Mouse (Mus musculus) forebrain, embryonic 10.5 days (tissue): ENCODE measurements around the gene Rtl4. TPM values are rescaled to one million over a fixed set of nuclear protein-coding genes. Genes with fewer than 3 reads are reported as not detected.

Source experiments
- DNase-seq: peaks from one replicate; pipeline ENCODE4 v3.0.0-alpha.2; 2017; ENCODE audit warnings: low spot score; ENCODE audit errors: extremely low spot score
- H3K27ac ChIP-seq: fragments of 300-500 bp; sonication (generic); 2 replicates; pipeline ENCODE4 v1.5.1; 2016; ENCODE audit warnings: mild to moderate bottlenecking
- H3K27me3 ChIP-seq: fragments of 300-500 bp; sonication (generic); 2 replicates; pipeline ENCODE4 v1.6.1; 2016; ENCODE audit warnings: mild to moderate bottlenecking; ENCODE audit not compliant: poor library complexity, severe bottlenecking
- H3K36me3 ChIP-seq: fragments of 300-500 bp; sonication (generic); replicated peaks from 2 replicates; pipeline ENCODE4 v1.6.1; 2016; ENCODE audit warnings: mild to moderate bottlenecking, moderate library complexity
- H3K4me1 ChIP-seq: fragments of 300-500 bp; sonication (generic); 2 replicates; pipeline ENCODE4 v1.6.1; 2016
- H3K4me3 ChIP-seq: fragments of 300-500 bp; sonication (generic); 2 replicates; pipeline ENCODE4 v1.5.1; 2016; ENCODE audit warnings: mild to moderate bottlenecking, moderate library complexity
- H3K9me3 ChIP-seq: fragments of 300-500 bp; sonication (generic); 2 replicates; pipeline ENCODE4 v1.6.1; 2016; ENCODE audit warnings: mild to moderate bottlenecking, moderate library complexity
- WGBS: fragments of 180-500 bp; shearing (Covaris S2); methylation state at CpG from one replicate; pipeline ENCODE4 v1.1.7; 2016; 5-methylcytosine and 5-hydroxymethylcytosine counted together
- polyA plus RNA-seq: library from polyadenylated mRNA; unstranded; fragments of >200 nt; fragmentation: Nextera tagmentation; extraction: Ambion mirVana; gene quantifications from 2 replicates; pipeline ENCODE4 v1.2.1, GENCODE M21; 2016

Rtl4 gene
- 0.09 and 0.11 TPM in 2 replicates for polyA plus RNA-seq

GRCm38 (mm10) chrX:144688207-144689118 is at the start of gene Rtl4:
Gene Rtl4 (plus strand): TSS chrX:144688907.
- WGBS, result 26% methylated on average over 19 of the region's 31 CpGs
- H3K27ac ChIP-seq, result no peak within 1 kb of the TSS
- H3K27me3 ChIP-seq, result peaks cover 80% of the 10 kb centered on the region
- 0 out of 2 replicates have a peak, but pooled peaks cover 4% of the 10 kb centered on the region for H3K4me1 ChIP-seq
- peak; percentile 14 for DNase-seq
- H3K9me3 ChIP-seq, result no peaks in the 10 kb centered on the region
- no peaks in the 10 kb centered on the region for H3K36me3 ChIP-seq
- peak within 1 kb of the TSS; percentile 56 for H3K4me3 ChIP-seq

- no peaks in the 10 kb centered on the region for H3K9me3 ChIP-seq
- H3K27ac ChIP-seq, result no peak overlapping the region
- no peaks in the 10 kb centered on the region for H3K36me3 ChIP-seq
- H3K4me1 ChIP-seq, result no peaks in the 10 kb centered on the region
- H3K27me3 ChIP-seq, result 0 out of 2 replicates have a peak, but pooled peaks cover 9% of the 10 kb centered on the region
- no peak for DNase-seq
- WGBS, result 70% methylated on average over 3 of the region's 3 CpGs
- no peak overlapping the region for H3K4me3 ChIP-seq
Measured at GRCm38 (mm10) chrX:144644756-144645155, 44.0 kb upstream of the Rtl4 start.

- DNase-seq, result no peak
- no peak overlapping the region for H3K4me3 ChIP-seq
- no peaks in the 10 kb centered on the region for H3K36me3 ChIP-seq
- H3K9me3 ChIP-seq, result no peaks in the 10 kb centered on the region
- no peak overlapping the region for H3K27ac ChIP-seq
- no peaks in the 10 kb centered on the region for H3K4me1 ChIP-seq
- 38% methylated on average over 1 of the region's 1 CpGs for WGBS
- peaks cover 15% of the 10 kb centered on the region; the same call in 1 of the 2 replicates for H3K27me3 ChIP-seq
Measured at GRCm38 (mm10) chrX:144645394-144645793, 43.3 kb upstream of the Rtl4 start.

- Histone ChIP-seq H3K36me3 (no peaks in the 10 kb centered on the region), H3K27ac (no peak overlapping the region), H3K4me3 (no peak overlapping the region), H3K9me3 (no peaks in the 10 kb centered on the region), H3K27me3 (peaks cover 24% of the 10 kb centered on the region), H3K4me1 (no peaks in the 10 kb centered on the region)
- 79% methylated on average over 2 of the region's 2 CpGs for WGBS
- no peak for DNase-seq
Measured at GRCm38 (mm10) chrX:144652196-144652595, 36.5 kb upstream of the Rtl4 start.

GRCm38 (mm10) chrX:144687742-144688141 is 965 bp upstream of the Rtl4 start:
- peak; percentile 14 for DNase-seq

GRCm38 (mm10) chrX:144688142-144688206 is 733 bp upstream of the Rtl4 start, which contains the start of gene Trpc5:
Gene Trpc5 (minus strand): TSS chrX:144688180.
- whole genome bisulfite sequencing, result 14% methylated on average over 1 of the region's 1 CpGs
- H3K4me1 ChIP-seq, result 0 out of 2 replicates have a peak, but pooled peaks cover 4% of the 10 kb centered on the region
- H3K4me3 ChIP-seq, result peak within 1 kb of the TSS; percentile 56
- H3K27me3 ChIP-seq, result peaks cover 80% of the 10 kb centered on the region
- no peaks in the 10 kb centered on the region for H3K9me3 ChIP-seq
- no peaks in the 10 kb centered on the region for H3K36me3 ChIP-seq
- no peak within 1 kb of the TSS for H3K27ac ChIP-seq
- DNase-seq, result no peak

More at GRCm38 (mm10) chrX:144687742-144688141, 965 bp upstream of the Rtl4 start:
- Histone ChIP-seq H3K4me1 (0 out of 2 replicates have a peak, but pooled peaks cover 4% of the 10 kb centered on the region), H3K36me3 (no peaks in the 10 kb centered on the region), H3K9me3 (no peaks in the 10 kb centered on the region), H3K4me3 (peak overlapping the region; percentile 56), H3K27ac (no peak overlapping the region), H3K27me3 (peaks cover 80% of the 10 kb centered on the region)
- 23% methylated on average over 20 of the region's 20 CpGs for WGBS

GRCm38 (mm10) chrX:144689119-144689858 is 582 bp downstream of the Rtl4 start:
- H3K27me3 ChIP-seq, result peaks cover 74% of the 10 kb centered on the region
- 16% methylated on average over 21 of the region's 21 CpGs for WGBS
- no peaks in the 10 kb centered on the region for H3K36me3 ChIP-seq
- H3K4me3 ChIP-seq, result peak overlapping the region; percentile 56
- peak; percentile 16 for DNase-seq
- 0 out of 2 replicates have a peak, but pooled peaks cover 4% of the 10 kb centered on the region for H3K4me1 ChIP-seq
- no peak overlapping the region for H3K27ac ChIP-seq
- no peaks in the 10 kb centered on the region for H3K9me3 ChIP-seq

GRCm38 (mm10) chrX:144689859-144690181 is 1.1 kb downstream of the Rtl4 start:
- Histone ChIP-seq H3K27me3 (peaks cover 68% of the 10 kb centered on the region), H3K4me1 (0 out of 2 replicates have a peak, but pooled peaks cover 4% of the 10 kb centered on the region), H3K27ac (no peak overlapping the region), H3K9me3 (no peaks in the 10 kb centered on the region), H3K4me3 (peak overlapping the region; percentile 56), H3K36me3 (no peaks in the 10 kb centered on the region)
- WGBS, result 17% methylated on average over 7 of the region's 7 CpGs
- DNase-seq, result peak; percentile 14

GRCm38 (mm10) chrX:144716330-144716729 is 27.6 kb downstream of the Rtl4 start:
- Histone ChIP-seq H3K4me1 (no peaks in the 10 kb centered on the region), H3K27ac (no peak overlapping the region), H3K4me3 (no peak overlapping the region), H3K36me3 (no peaks in the 10 kb centered on the region), H3K27me3 (peaks cover 5% of the 10 kb centered on the region; the same call in 1 of the 2 replicates), H3K9me3 (no peaks in the 10 kb centered on the region)
- 90% methylated on average over 1 of the region's 1 CpGs for WGBS
- no peak for DNase-seq

GRCm38 (mm10) chrX:144747528-144748049 is 58.9 kb downstream of the Rtl4 start:
- no peaks in the 10 kb centered on the region for H3K36me3 ChIP-seq
- peaks cover 2% of the 10 kb centered on the region; the same call in 1 of the 2 replicates for H3K27me3 ChIP-seq
- DNase-seq, result no peak
- no peaks in the 10 kb centered on the region for H3K9me3 ChIP-seq
- no peaks in the 10 kb centered on the region for H3K4me1 ChIP-seq
- H3K27ac ChIP-seq, result no peak overlapping the region
- 85% methylated on average over 3 of the region's 3 CpGs for WGBS
- no peak overlapping the region for H3K4me3 ChIP-seq

GRCm38 (mm10) chrX:144986980-144987379 is 298.3 kb downstream of the Rtl4 start:
- no peaks in the 10 kb centered on the region for H3K36me3 ChIP-seq
- no peak overlapping the region for H3K27ac ChIP-seq
- peaks cover 27% of the 10 kb centered on the region for H3K27me3 ChIP-seq
- H3K9me3 ChIP-seq, result no peaks in the 10 kb centered on the region
- no peak overlapping the region for H3K4me3 ChIP-seq
- no peaks in the 10 kb centered on the region for H3K4me1 ChIP-seq
- 81% methylated on average over 2 of the region's 2 CpGs for WGBS
- DNase-seq, result no peak

GRCm38 (mm10) chrX:145065484-145065913 is 376.8 kb downstream of the Rtl4 start:
- WGBS, result 66% methylated on average over 2 of the region's 2 CpGs
- Histone ChIP-seq H3K4me3 (no peak overlapping the region), H3K27me3 (peaks cover 5% of the 10 kb centered on the region), H3K27ac (no peak overlapping the region), H3K36me3 (no peaks in the 10 kb centered on the region), H3K4me1 (no peaks in the 10 kb centered on the region), H3K9me3 (no peaks in the 10 kb centered on the region)
- DNase-seq, result no peak

GRCm38 (mm10) chrX:145089802-145090201 is 401.1 kb downstream of the Rtl4 start:
- Histone ChIP-seq H3K4me3 (no peak overlapping the region), H3K9me3 (no peaks in the 10 kb centered on the region), H3K27me3 (peaks cover 4% of the 10 kb centered on the region; the same call in 1 of the 2 replicates), H3K36me3 (no peaks in the 10 kb centered on the region), H3K27ac (no peak overlapping the region), H3K4me1 (no peaks in the 10 kb centered on the region)
- DNase-seq, result no peak
